Mouse (Mus musculus): ENCODE results near the gene Cntrl.

Gene Cntrl

GRCm38 (mm10) chr2:35222822-35223391 lies 113.6 kb downstream of the Cntrl start:
- no peak for DNase-seq (ENCODE audit: low spot score)

- no peak for DNase-seq (ENCODE audit: low spot score)
These were observed 115.0 kb downstream of the Cntrl start for GRCm38 (mm10) chr2:35224285-35224684.

- no peak for DNase-seq (ENCODE audit: low spot score)
These were observed 118.9 kb downstream of the Cntrl start for GRCm38 (mm10) chr2:35228145-35228544.
